30 mouse cellular contexts compared by ENCODE assay signal in genomic region chr10:77670710-77671109, GRCm38 (mm10). TPM values are rescaled to one million over a fixed set of nuclear protein-coding genes. Genes with fewer than 3 reads are reported as not detected.
"Had no signal": no experiment of that assay in that cellular context is flagged by ENCODE, and none has a peak within 500 bp of the region (broad histone marks: within the 10 kb centered on the region; RNA-seq: fewer than 3 reads in every experiment).

No protein-coding gene starts in this region.

- H3K4me3 ChIP-seq: kidney, embryonic 15.5 days; limb, embryonic 10.5 days; limb, embryonic 13.5 days; megakaryocyte, embryonic 14.5 days; midbrain, embryonic 12.5 days; midbrain, embryonic 15.5 days; neural tube, embryonic 12.5 days; neural tube, embryonic 15.5 days had no signal

- H3K9me3 ChIP-seq: kidney, embryonic 15.5 days; limb, embryonic 10.5 days; limb, embryonic 13.5 days; midbrain, embryonic 12.5 days; midbrain, embryonic 15.5 days; neural tube, embryonic 12.5 days; neural tube, embryonic 15.5 days had no signal

- H3K27me3 ChIP-seq: midbrain, embryonic 15.5 days had no signal

- ATAC-seq: lung, postnatal 0 days; midbrain, embryonic 15.5 days had no signal

- H3K27ac ChIP-seq: kidney, embryonic 15.5 days; limb, embryonic 10.5 days; limb, embryonic 13.5 days; midbrain, embryonic 12.5 days; midbrain, embryonic 15.5 days; neural tube, embryonic 12.5 days; neural tube, embryonic 15.5 days; stomach, postnatal 0 days had no signal

- H3K9ac ChIP-seq: kidney, embryonic 15.5 days; limb, embryonic 13.5 days; lung, embryonic 14.5 days; midbrain, embryonic 12.5 days; midbrain, embryonic 15.5 days; neural tube, embryonic 12.5 days; neural tube, embryonic 15.5 days had no signal

- H3K4me1 ChIP-seq: kidney, embryonic 15.5 days; midbrain, embryonic 15.5 days; neural tube, embryonic 12.5 days; neural tube, embryonic 15.5 days had no signal

- H3K4me2 ChIP-seq: kidney, embryonic 15.5 days; limb, embryonic 13.5 days; lung, embryonic 14.5 days; midbrain, embryonic 12.5 days; midbrain, embryonic 15.5 days; neural tube, embryonic 12.5 days; neural tube, embryonic 15.5 days had no signal

- DNase-seq: kidney, adult 11 months; kidney, adult 8-10 months; kidney, postnatal 14 days; kidney, postnatal 4 days; layer of hippocampus, adult 9-11 months; lung, embryonic 14.5 days; lung, postnatal 36 days; right cerebral cortex, adult 18-20 months; right cerebral cortex, postnatal 14 days; right cerebral cortex, postnatal 4 days; thymus, adult 2 months; thymus, postnatal 14 days; thymus, postnatal 4 days had no signal

- H3K36me3 ChIP-seq: kidney, embryonic 15.5 days; limb, embryonic 10.5 days; limb, embryonic 13.5 days; midbrain, embryonic 12.5 days; midbrain, embryonic 15.5 days; neural tube, embryonic 12.5 days; neural tube, embryonic 15.5 days had no signal

RNA-seq across cellular contexts. Expression of gene Tspear, which starts 15.7 kb away (rescaled TPM):
- total RNA-seq: layer of hippocampus, postnatal 25 days had no signal
- polyA plus RNA-seq: liver, embryonic 16.5 days had no signal

RNA-seq across cellular contexts. Expression of gene Gm19402, which starts 19.8 kb away (rescaled TPM):
- total RNA-seq: layer of hippocampus, adult 18-20 months; layer of hippocampus, postnatal 25 days; left cerebral cortex, adult 18-20 months; left cerebral cortex, postnatal 25 days; liver, adult 2 months had no signal
- polyA plus RNA-seq: kidney, embryonic 15.5 days; limb, embryonic 10.5 days; limb, embryonic 13.5 days; liver, adult 2 months; liver, embryonic 16.5 days; lung, embryonic 14.5 days; lung, postnatal 0 days; midbrain, embryonic 12.5 days; midbrain, embryonic 15.5 days; neural tube, embryonic 12.5 days; neural tube, embryonic 15.5 days; stomach, embryonic 14.5 days; stomach, postnatal 0 days; thymus, adult 2 months had no signal

RNA-seq across cellular contexts. Expression of gene Gm9508, which starts 26.3 kb away (rescaled TPM):
- total RNA-seq: layer of hippocampus, adult 18-20 months; layer of hippocampus, postnatal 25 days; left cerebral cortex, adult 18-20 months; left cerebral cortex, postnatal 25 days; liver, adult 2 months had no signal
- polyA plus RNA-seq: kidney, embryonic 15.5 days; limb, embryonic 10.5 days; limb, embryonic 13.5 days; liver, adult 2 months; liver, embryonic 16.5 days; lung, embryonic 14.5 days; lung, postnatal 0 days; midbrain, embryonic 12.5 days; midbrain, embryonic 15.5 days; neural tube, embryonic 12.5 days; neural tube, embryonic 15.5 days; stomach, embryonic 14.5 days; stomach, postnatal 0 days; thymus, adult 2 months had no signal

RNA-seq across cellular contexts. Expression of gene Gm10272, which starts 35.7 kb away (rescaled TPM):
- total RNA-seq: layer of hippocampus, adult 18-20 months; layer of hippocampus, postnatal 25 days; left cerebral cortex, adult 18-20 months; left cerebral cortex, postnatal 25 days; liver, adult 2 months had no signal
- polyA plus RNA-seq: kidney, embryonic 15.5 days; limb, embryonic 10.5 days; limb, embryonic 13.5 days; liver, adult 2 months; liver, embryonic 16.5 days; lung, embryonic 14.5 days; lung, postnatal 0 days; midbrain, embryonic 12.5 days; midbrain, embryonic 15.5 days; neural tube, embryonic 12.5 days; neural tube, embryonic 15.5 days; stomach, embryonic 14.5 days; stomach, postnatal 0 days; thymus, adult 2 months had no signal

RNA-seq across cellular contexts. Expression of gene Gm10024, which starts 40.5 kb away (rescaled TPM):
- total RNA-seq: layer of hippocampus, adult 18-20 months; layer of hippocampus, postnatal 25 days; left cerebral cortex, adult 18-20 months; left cerebral cortex, postnatal 25 days; liver, adult 2 months had no signal
- polyA plus RNA-seq: kidney, embryonic 15.5 days; limb, embryonic 10.5 days; limb, embryonic 13.5 days; liver, adult 2 months; liver, embryonic 16.5 days; lung, embryonic 14.5 days; lung, postnatal 0 days; midbrain, embryonic 12.5 days; midbrain, embryonic 15.5 days; neural tube, embryonic 12.5 days; neural tube, embryonic 15.5 days; stomach, embryonic 14.5 days; thymus, adult 2 months had no signal
